Mouse (Mus musculus): Measurements from ENCODE around the gene Pex11b. TPM values are rescaled to one million over a fixed set of nuclear protein-coding genes. Genes with fewer than 3 reads are reported as not detected.
"Not testable (repeated sequence)": the region's sequence is repeated elsewhere in the genome, so short reads cannot be mapped to it uniquely, and the experiment has no call there.

Gene Pex11b
- polyA plus RNA-seq, 1 experiment from 2014 or later: 17.3 TPM

DNA sequence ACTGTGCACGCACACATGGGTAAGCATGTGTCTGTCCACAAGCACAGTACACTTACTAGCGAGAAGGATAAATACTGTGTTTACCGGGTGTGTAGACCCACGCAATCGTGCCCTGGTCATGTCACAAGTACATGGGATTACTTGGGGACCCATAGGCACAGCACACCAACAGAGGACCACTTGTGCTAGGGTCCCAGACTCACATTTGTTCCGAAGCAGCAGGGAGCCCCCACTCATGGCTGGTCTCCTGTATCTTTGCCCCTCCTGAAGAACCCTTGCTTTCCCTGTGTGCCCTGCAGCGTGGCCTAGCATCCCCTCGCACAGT lies 36.1 kb upstream of the Pex11b start:
- no peak overlapping the region for H3K27ac ChIP-seq (replicated peaks)
- 45% methylated on average over 8 of the region's 8 CpGs for WGBS (ENCODE audit: insufficient replicate concordance)
- peaks cover 46% of the 10 kb centered on the region for H3K4me1 ChIP-seq (replicated peaks)
- no peak for ATAC-seq (ENCODE audit: insufficient read depth)
- no peak overlapping the region for H3K4me3 ChIP-seq (replicated peaks)
- H3K27me3 ChIP-seq: peaks cover 94% of the 10 kb centered on the region
- H3K9me3 ChIP-seq (replicated peaks): no peaks in the 10 kb centered on the region
- no peak overlapping the region for H3K4me2 ChIP-seq
- H3K9ac ChIP-seq: no peak overlapping the region
- H3K36me3 ChIP-seq (replicated peaks): no peaks in the 10 kb centered on the region

DNA sequence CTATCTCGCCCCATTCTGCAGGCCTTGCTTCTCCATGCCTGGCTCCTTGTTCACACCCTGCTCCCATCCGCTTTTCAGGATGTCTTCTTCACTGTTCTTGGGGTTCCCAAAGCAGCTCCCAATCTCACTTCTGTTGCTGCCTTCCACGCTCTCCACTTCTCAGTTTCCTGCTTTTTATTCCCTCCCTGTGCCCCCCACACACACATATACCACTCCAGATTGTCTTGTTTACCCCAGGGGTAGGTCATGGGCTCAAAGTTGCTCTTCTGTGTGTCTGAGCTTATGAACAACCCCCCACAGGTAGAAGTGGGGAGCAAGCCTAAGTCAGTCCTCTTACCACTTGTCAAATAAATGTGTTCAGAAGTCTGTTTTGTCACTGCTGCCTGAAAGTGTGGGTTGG lies 35.8 kb upstream of the Pex11b start:
- Histone ChIP-seq H3K27ac (replicated peaks) (no peak overlapping the region), H3K4me1 (replicated peaks) (peaks cover 43% of the 10 kb centered on the region), H3K36me3 (replicated peaks) (no peaks in the 10 kb centered on the region), H3K4me2 (no peak overlapping the region), H3K4me3 (replicated peaks) (no peak overlapping the region), H3K9me3 (replicated peaks) (no peaks in the 10 kb centered on the region), H3K9ac (no peak overlapping the region), H3K27me3 (peaks cover 95% of the 10 kb centered on the region)
- no peak for ATAC-seq (ENCODE audit: insufficient read depth)
- WGBS (ENCODE audit: insufficient replicate concordance): 65% methylated on average over 3 of the region's 3 CpGs

DNA sequence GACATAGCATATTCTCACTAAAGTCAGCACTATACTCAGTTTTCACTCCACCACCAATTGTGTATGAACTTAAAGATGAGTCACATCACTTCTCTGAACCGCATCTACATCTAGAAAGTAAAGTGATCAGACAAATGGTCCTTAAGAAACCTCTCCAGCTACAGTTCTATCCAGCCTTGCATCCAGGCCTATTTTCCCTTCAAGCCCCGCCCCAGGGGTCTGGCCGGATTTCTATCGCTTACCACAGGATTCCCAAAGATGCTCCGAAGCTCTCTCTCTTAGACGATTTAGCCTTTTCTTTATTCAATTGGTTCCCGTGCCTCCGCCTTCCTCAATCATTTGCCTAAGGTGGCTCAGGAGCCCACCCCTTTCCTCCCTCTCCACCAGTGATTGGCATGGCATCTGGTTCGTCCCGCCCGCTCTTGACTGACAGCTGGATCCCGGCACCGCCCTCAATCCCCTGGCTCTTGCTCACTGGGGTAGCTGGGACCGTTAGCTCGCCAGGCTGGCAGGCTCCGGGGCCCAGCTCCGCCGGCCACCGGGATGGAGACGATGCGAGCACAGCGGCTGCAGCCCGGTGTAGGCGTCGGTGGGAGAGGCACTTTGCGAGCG lies 34.4 kb upstream of the Pex11b start, which contains the start of gene Lix1l:
Gene Lix1l, plus strand, starts transcription at position 511 of the 612 bp plus-strand sequence.
- Histone ChIP-seq H3K36me3 (replicated peaks) (no peaks in the 10 kb centered on the region), H3K4me1 (replicated peaks) (peaks cover 43% of the 10 kb centered on the region), H3K4me3 (replicated peaks) (peak within 1 kb of the TSS; percentile 64), H3K27me3 (peaks cover 85% of the 10 kb centered on the region), H3K4me2 (peak within 1 kb of the TSS; percentile 85), H3K27ac (replicated peaks) (peak within 1 kb of the TSS; percentile 51; the same call in 1 of the 2 replicates), H3K9me3 (replicated peaks) (no peaks in the 10 kb centered on the region), H3K9ac (peak within 1 kb of the TSS; percentile 52; the same call in 1 of the 2 replicates)
- ATAC-seq (ENCODE audit: insufficient read depth): peak; percentile 87
- 2% methylated on average over 27 of the region's 27 CpGs for WGBS (ENCODE audit: insufficient replicate concordance)

DNA sequence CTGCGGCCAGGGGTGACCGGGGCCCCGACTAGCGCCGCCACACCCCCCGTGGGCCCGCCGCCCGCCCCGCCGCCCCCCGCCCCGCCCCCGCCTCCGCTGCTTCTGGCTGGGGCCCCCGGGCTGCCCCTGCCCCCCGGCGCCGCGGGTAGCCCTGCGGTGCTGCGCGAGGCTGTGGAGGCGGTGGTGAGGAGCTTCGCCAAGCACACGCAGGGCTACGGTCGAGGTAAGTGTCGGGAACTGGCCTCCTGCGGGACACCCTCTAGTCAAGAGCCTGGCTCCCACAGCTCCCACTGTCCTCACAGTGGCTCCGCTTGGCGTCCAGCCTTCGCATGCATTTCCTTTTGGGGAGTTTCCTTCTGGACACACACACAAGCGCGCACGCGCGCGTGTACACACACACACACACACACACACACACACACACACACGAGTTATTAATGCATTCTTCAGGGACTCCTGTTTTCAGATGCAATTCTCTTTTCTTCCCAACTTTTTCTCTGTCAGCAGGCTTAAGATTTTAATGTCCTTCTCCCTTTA lies 33.9 kb upstream of the Pex11b start:
- peak; percentile 55 for ATAC-seq (ENCODE audit: insufficient read depth)
- Histone ChIP-seq H3K27me3 (peaks cover 79% of the 10 kb centered on the region), H3K4me2 (peak overlapping the region; percentile 85), H3K4me3 (replicated peaks) (peak overlapping the region; percentile 64), H3K9me3 (replicated peaks) (no peaks in the 10 kb centered on the region), H3K4me1 (replicated peaks) (peaks cover 41% of the 10 kb centered on the region), H3K9ac (peak overlapping the region; percentile 52; the same call in 1 of the 2 replicates), H3K27ac (replicated peaks) (peak overlapping the region; percentile 51; the same call in 1 of the 2 replicates), H3K36me3 (replicated peaks) (no peaks in the 10 kb centered on the region)
- 1% methylated on average over 38 of the region's 40 CpGs for WGBS (ENCODE audit: insufficient replicate concordance)

DNA sequence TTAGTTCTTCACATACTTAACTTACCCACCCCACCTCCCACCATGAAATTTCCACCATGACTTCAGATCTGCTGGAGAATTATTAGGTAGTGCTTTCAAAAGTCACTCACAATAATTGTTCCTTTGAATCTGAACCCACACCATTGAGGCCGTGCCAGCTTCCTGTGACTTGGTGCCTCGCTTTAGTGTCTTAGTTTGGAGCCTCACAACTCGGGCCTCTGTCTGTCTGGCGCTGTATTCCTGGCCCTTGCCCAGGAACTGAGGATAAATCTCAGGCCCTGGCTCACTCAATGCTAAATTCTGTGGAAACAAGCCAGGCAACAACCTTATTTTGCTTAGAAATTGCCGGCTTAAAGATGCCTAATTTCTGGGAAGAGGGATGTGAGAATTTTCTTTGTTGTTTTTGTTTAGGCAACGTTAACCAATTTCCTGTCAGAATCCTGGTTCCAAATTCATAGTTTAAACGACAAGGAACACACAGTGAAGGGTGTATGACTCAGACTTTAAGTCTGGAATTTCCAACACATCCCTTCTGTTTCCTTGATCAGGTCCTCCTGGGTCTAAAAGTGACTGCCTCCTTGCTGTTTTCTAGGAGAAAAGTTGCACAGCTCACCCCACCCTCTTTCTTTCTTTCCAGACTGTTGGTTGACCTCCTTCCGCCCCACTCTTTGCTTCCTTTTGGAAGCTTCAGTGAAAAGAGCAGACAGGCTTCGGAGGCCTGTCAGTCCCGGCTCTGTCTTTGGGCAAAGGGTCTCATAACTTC lies 33.1 kb upstream of the Pex11b start:
- Histone ChIP-seq H3K36me3 (replicated peaks) (no peaks in the 10 kb centered on the region), H3K27me3 (peaks cover 71% of the 10 kb centered on the region), H3K4me3 (replicated peaks) (peak overlapping the region; percentile 64), H3K9me3 (replicated peaks) (no peaks in the 10 kb centered on the region), H3K4me1 (replicated peaks) (peaks cover 33% of the 10 kb centered on the region), H3K9ac (no peak overlapping the region), H3K4me2 (peak overlapping the region; percentile 85), H3K27ac (replicated peaks) (no peak overlapping the region)
- no peak for ATAC-seq (ENCODE audit: insufficient read depth)
- WGBS (ENCODE audit: insufficient replicate concordance): 42% methylated on average over 10 of the region's 10 CpGs

DNA sequence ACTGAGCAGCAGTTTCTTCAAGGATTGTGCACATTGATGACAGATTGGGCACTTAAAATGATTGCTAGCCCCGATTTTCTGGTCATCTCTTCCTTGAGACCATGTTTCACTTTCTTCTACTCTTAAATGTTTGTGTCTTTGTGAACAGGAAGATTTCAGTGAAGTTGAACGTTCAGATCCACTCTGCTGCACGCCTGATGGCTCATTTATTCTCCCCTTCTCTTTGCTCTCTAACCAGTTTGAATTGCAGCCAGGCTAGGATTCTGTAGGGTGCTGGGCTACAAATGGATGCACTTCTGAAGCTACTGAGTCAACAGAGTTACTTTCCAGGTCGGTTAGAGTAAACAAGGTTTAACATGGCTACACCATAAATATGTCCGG lies 32.5 kb upstream of the Pex11b start:
- 44% methylated on average over 5 of the region's 5 CpGs for WGBS (ENCODE audit: insufficient replicate concordance)
- no peak for ATAC-seq (ENCODE audit: insufficient read depth)
- H3K9ac ChIP-seq: no peak overlapping the region
- H3K36me3 ChIP-seq (replicated peaks): no peaks in the 10 kb centered on the region
- peak overlapping the region; percentile 85 for H3K4me2 ChIP-seq
- no peak overlapping the region for H3K27ac ChIP-seq (replicated peaks)
- H3K4me3 ChIP-seq (replicated peaks): no peak overlapping the region
- peaks cover 65% of the 10 kb centered on the region for H3K27me3 ChIP-seq
- peaks cover 27% of the 10 kb centered on the region for H3K4me1 ChIP-seq (replicated peaks)
- H3K9me3 ChIP-seq (replicated peaks): no peaks in the 10 kb centered on the region

DNA sequence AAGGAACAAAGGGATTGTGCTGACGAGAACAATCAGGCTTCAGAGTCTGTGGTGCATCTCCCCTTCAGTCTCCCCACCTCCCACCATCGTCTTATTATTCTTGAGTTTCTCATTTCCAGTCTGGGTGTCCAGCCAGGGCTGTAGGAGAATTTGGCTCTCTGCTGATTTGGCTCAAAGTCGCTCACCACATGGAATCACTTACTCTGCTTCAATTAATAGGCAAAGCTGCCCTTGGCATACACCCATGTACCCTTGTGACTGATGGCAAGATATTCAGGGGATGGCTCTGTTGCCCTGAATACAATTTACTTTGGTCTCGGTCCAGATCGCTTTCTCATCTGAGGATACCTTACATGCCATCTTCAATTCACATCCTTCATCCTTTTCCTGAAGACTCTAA lies 31.9 kb upstream of the Pex11b start:
- H3K4me3 ChIP-seq (replicated peaks): no peak overlapping the region
- H3K9me3 ChIP-seq (replicated peaks): no peaks in the 10 kb centered on the region
- H3K27ac ChIP-seq (replicated peaks): no peak overlapping the region
- no peak overlapping the region for H3K9ac ChIP-seq
- 62% methylated on average over 5 of the region's 5 CpGs for WGBS (ENCODE audit: insufficient replicate concordance)
- peaks cover 59% of the 10 kb centered on the region for H3K27me3 ChIP-seq
- ATAC-seq (ENCODE audit: insufficient read depth): no peak
- H3K4me1 ChIP-seq (replicated peaks): peaks cover 21% of the 10 kb centered on the region
- H3K36me3 ChIP-seq (replicated peaks): no peaks in the 10 kb centered on the region
- H3K4me2 ChIP-seq: no peak overlapping the region

DNA sequence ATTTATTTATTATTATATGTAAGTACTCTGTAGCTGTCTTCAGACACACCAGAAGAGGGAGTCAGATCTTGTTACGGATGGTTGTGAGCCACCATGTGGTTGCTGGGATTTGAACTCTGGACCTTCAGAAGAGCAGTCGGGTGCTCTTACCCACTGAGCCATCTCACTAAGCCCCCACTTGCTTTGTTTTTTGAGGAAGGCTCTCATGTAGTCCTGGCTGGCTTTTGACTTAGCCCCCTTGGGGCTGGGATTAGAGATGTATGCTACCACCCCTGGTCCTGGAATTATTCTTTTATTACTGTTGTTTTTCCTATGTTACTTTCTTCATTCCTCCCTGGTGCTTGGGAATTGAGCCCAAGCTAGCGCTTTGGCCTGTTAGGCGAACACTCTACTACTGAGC lies 29.2 kb upstream of the Pex11b start:
- Histone ChIP-seq H3K27me3 (peaks cover 32% of the 10 kb centered on the region), H3K4me1 (replicated peaks) (peaks cover 10% of the 10 kb centered on the region)
- not testable (repeated sequence) for H3K9ac ChIP-seq; H3K4me3 ChIP-seq (replicated peaks); H3K36me3 ChIP-seq (replicated peaks); H3K9me3 ChIP-seq (replicated peaks); ATAC-seq (ENCODE audit: insufficient read depth); H3K27ac ChIP-seq (replicated peaks); H3K4me2 ChIP-seq
- WGBS (ENCODE audit: insufficient replicate concordance): 75% methylated on average over 4 of the region's 4 CpGs

DNA sequence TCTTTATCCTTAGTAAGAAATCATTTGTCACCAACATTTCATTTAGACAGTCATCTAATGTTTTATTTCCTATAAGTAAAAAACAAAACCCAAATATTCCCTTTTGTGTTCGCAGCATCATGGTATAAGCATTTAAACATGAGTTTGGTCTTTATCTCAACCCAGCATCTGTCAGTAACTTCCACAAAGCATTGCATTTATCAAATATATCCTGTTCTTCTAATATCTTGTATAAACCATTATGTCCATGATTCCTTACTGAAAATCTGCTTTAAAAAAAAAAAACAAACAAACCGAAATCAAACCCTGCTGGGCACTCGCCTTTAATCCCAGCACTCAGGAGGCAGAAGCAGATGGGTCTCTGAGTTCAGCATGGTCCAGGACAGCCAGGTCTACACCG lies 28.6 kb upstream of the Pex11b start:
- H3K9ac ChIP-seq: no peak overlapping the region
- H3K27ac ChIP-seq (replicated peaks): no peak overlapping the region
- 57% methylated on average over 4 of the region's 4 CpGs for WGBS (ENCODE audit: insufficient replicate concordance)
- H3K36me3 ChIP-seq (replicated peaks): no peaks in the 10 kb centered on the region
- no peak overlapping the region for H3K4me3 ChIP-seq (replicated peaks)
- peaks cover 4% of the 10 kb centered on the region; the same call in 1 of the 2 replicates for H3K4me1 ChIP-seq (replicated peaks)
- no peak for ATAC-seq (ENCODE audit: insufficient read depth)
- H3K4me2 ChIP-seq: no peak overlapping the region
- peaks cover 26% of the 10 kb centered on the region for H3K27me3 ChIP-seq
- no peaks in the 10 kb centered on the region for H3K9me3 ChIP-seq (replicated peaks)

DNA sequence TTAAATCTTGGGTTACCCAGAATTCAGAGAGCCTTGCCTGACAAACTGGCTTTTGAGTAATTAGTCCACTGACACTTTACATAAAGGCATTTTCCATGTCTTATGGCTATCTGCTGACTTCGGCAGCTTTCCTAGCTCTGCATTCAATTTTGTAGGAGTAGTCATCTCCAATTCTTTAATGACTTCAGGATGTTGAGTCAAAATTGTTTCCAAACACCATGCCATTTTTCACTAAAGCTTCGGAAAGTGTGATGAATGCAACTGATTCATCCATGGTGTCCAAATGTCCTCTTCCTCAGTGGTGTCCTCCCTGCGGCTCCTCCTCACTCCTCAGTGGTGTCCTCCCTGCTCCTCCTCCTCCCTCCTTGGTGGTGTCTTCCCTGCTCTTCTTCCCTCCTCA lies 17.2 kb upstream of the Pex11b start:
- Histone ChIP-seq H3K9ac (no peak overlapping the region), H3K27ac (replicated peaks) (no peak overlapping the region), H3K9me3 (replicated peaks) (no peaks in the 10 kb centered on the region), H3K4me3 (replicated peaks) (no peak overlapping the region), H3K36me3 (replicated peaks) (peaks cover 6% of the 10 kb centered on the region), H3K27me3 (no peaks in the 10 kb centered on the region), H3K4me2 (no peak overlapping the region), H3K4me1 (replicated peaks) (0 out of 2 replicates have a peak, but pooled peaks cover 3% of the 10 kb centered on the region)
- WGBS (ENCODE audit: insufficient replicate concordance): 72% methylated on average over 3 of the region's 3 CpGs
- no peak for ATAC-seq (ENCODE audit: insufficient read depth)

DNA sequence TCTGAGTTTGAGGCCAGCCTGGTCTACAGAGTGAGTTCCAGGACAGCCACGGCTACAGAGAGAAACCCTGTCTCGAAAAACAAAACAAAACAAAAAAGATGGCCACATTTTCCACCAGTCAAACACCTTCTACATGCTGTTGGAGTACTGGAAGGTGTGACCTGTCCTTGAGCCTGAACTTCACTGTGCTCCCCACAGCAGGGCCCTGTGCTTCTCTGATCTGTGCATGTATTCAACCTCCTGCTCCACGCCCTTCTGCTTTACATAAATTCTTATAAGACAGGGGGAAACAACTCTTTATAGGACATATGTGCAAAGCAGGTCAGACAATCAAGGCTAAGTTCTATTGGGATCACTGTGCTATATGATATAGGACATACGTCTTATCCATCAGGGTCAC lies 12.0 kb upstream of the Pex11b start:
- H3K4me1 ChIP-seq (replicated peaks): no peaks in the 10 kb centered on the region
- no peak overlapping the region for H3K27ac ChIP-seq (replicated peaks)
- H3K4me3 ChIP-seq (replicated peaks): no peak overlapping the region
- 75% methylated on average over 4 of the region's 4 CpGs for WGBS (ENCODE audit: insufficient replicate concordance)
- peaks cover 15% of the 10 kb centered on the region for H3K36me3 ChIP-seq (replicated peaks)
- ATAC-seq (ENCODE audit: insufficient read depth): no peak
- no peaks in the 10 kb centered on the region for H3K27me3 ChIP-seq
- no peak overlapping the region for H3K9ac ChIP-seq
- H3K9me3 ChIP-seq (replicated peaks): no peaks in the 10 kb centered on the region
- no peak overlapping the region for H3K4me2 ChIP-seq

Data from liver, embryonic 15.5 days (tissue).